Mouse (Mus musculus) midbrain, embryonic 10.5 days (tissue): Measurements from ENCODE around the gene Slc9a4. TPM values are rescaled to one million over a fixed set of nuclear protein-coding genes. Genes with fewer than 3 reads are reported as not detected.
A peak's percentile ranks its signal among the peaks of the same experiment; 100 is the strongest.
"Not testable (repeated sequence)": the region's sequence is repeated elsewhere in the genome, so short reads cannot be mapped to it uniquely, and the experiment has no call there.

Experiments used
- DNase-seq: peaks from one replicate; pipeline ENCODE4 v3.0.0-alpha.2; 2017; ENCODE audit warnings: low spot score
- H3K27ac ChIP-seq: fragments of 300-500 bp; sonication (generic); replicated peaks from 2 replicates; pipeline ENCODE4 v1.5.1; 2016; ENCODE audit warnings: mild to moderate bottlenecking
- H3K27me3 ChIP-seq: fragments of 300-500 bp; sonication (generic); 2 replicates; pipeline ENCODE4 v1.6.1; 2016; ENCODE audit warnings: low read depth, mild to moderate bottlenecking; ENCODE audit not compliant: poor library complexity, severe bottlenecking
- H3K36me3 ChIP-seq: fragments of 300-500 bp; sonication (generic); 2 replicates; pipeline ENCODE4 v1.6.1; 2016; ENCODE audit warnings: mild to moderate bottlenecking, moderate library complexity
- H3K4me1 ChIP-seq: fragments of 300-500 bp; sonication (generic); 2 replicates; pipeline ENCODE4 v1.6.1; 2016
- H3K4me3 ChIP-seq: fragments of 300-500 bp; sonication (generic); 2 replicates; pipeline ENCODE4 v1.5.1; 2016; ENCODE audit warnings: mild to moderate bottlenecking, moderate library complexity
- H3K9me3 ChIP-seq: fragments of 300-500 bp; sonication (generic); replicated peaks from 2 replicates; pipeline ENCODE4 v1.6.1; 2016; ENCODE audit warnings: mild to moderate bottlenecking
- WGBS: fragments of 180-500 bp; shearing (Covaris S2); methylation state at CpG from one replicate; pipeline ENCODE4 v1.1.7; 2016; 5-methylcytosine and 5-hydroxymethylcytosine counted together
- polyA plus RNA-seq: library from polyadenylated mRNA; unstranded; fragments of >200 nt; fragmentation: Nextera tagmentation; extraction: Ambion mirVana; gene quantifications from 2 replicates; pipeline ENCODE4 v1.2.1, GENCODE M21; 2016

The Slc9a4 gene
- not detected in 2 replicates for polyA plus RNA-seq

- H3K4me1 ChIP-seq, result no peaks in the 10 kb centered on the region
- no peaks in the 10 kb centered on the region for H3K9me3 ChIP-seq
- no peak within 1 kb of the TSS for H3K27ac ChIP-seq
- peak; percentile 31 for DNase-seq
- no peaks in the 10 kb centered on the region; the same call in 1 of the 2 replicates for H3K27me3 ChIP-seq
- no peak within 1 kb of the TSS for H3K4me3 ChIP-seq
- 20% methylated on average over 7 of the region's 7 CpGs for WGBS
- H3K36me3 ChIP-seq, result no peaks in the 10 kb centered on the region
Measured at GRCm38 (mm10) chr1:40579784-40580183, at the start of gene Slc9a4. TSS of gene Slc9a4 (plus strand) at chr1:40580081.

- no peak for DNase-seq
- no peaks in the 10 kb centered on the region for H3K36me3 ChIP-seq
- no peak overlapping the region for H3K4me3 ChIP-seq
- H3K27ac ChIP-seq, result no peak overlapping the region
- no peaks in the 10 kb centered on the region for H3K4me1 ChIP-seq
- 77% methylated on average over 5 of the region's 5 CpGs for WGBS
- no peaks in the 10 kb centered on the region for H3K9me3 ChIP-seq
- H3K27me3 ChIP-seq, result no peaks in the 10 kb centered on the region
Measured at GRCm38 (mm10) chr1:40537577-40537976, 42.3 kb upstream of the Slc9a4 start.

GRCm38 (mm10) chr1:40544650-40545049, 35.2 kb upstream of the Slc9a4 start:
- Histone ChIP-seq H3K36me3 (no peaks in the 10 kb centered on the region), H3K27ac (no peak overlapping the region), H3K4me1 (no peaks in the 10 kb centered on the region), H3K9me3 (no peaks in the 10 kb centered on the region), H3K4me3 (no peak overlapping the region), H3K27me3 (no peaks in the 10 kb centered on the region)
- 1% methylated on average over 2 of the region's 2 CpGs for WGBS
- peak; percentile 34 for DNase-seq

GRCm38 (mm10) chr1:40546645-40547044, 33.2 kb upstream of the Slc9a4 start:
- no peaks in the 10 kb centered on the region for H3K4me1 ChIP-seq
- H3K36me3 ChIP-seq, result no peaks in the 10 kb centered on the region
- H3K27me3 ChIP-seq, result no peaks in the 10 kb centered on the region
- H3K4me3 ChIP-seq, result no peak overlapping the region
- no peaks in the 10 kb centered on the region for H3K9me3 ChIP-seq
- DNase-seq, result no peak
- WGBS, result 82% methylated on average over 4 of the region's 4 CpGs
- no peak overlapping the region for H3K27ac ChIP-seq

GRCm38 (mm10) chr1:40547064-40547572, 32.8 kb upstream of the Slc9a4 start:
- H3K9me3 ChIP-seq, result no peaks in the 10 kb centered on the region
- H3K27me3 ChIP-seq, result no peaks in the 10 kb centered on the region
- 79% methylated on average over 11 of the region's 11 CpGs for WGBS
- no peak overlapping the region for H3K27ac ChIP-seq
- H3K4me1 ChIP-seq, result no peaks in the 10 kb centered on the region
- no peak for DNase-seq
- no peaks in the 10 kb centered on the region for H3K36me3 ChIP-seq
- H3K4me3 ChIP-seq, result no peak overlapping the region

- no peak overlapping the region for H3K27ac ChIP-seq
- no peak overlapping the region for H3K4me3 ChIP-seq
- H3K36me3 ChIP-seq, result no peaks in the 10 kb centered on the region
- 79% methylated on average over 10 of the region's 10 CpGs for WGBS
- no peak for DNase-seq
- no peaks in the 10 kb centered on the region for H3K9me3 ChIP-seq
- no peaks in the 10 kb centered on the region for H3K4me1 ChIP-seq
- H3K27me3 ChIP-seq, result no peaks in the 10 kb centered on the region
Measured at GRCm38 (mm10) chr1:40547762-40548161, 32.1 kb upstream of the Slc9a4 start.

GRCm38 (mm10) chr1:40569374-40569773, 10.5 kb upstream of the Slc9a4 start:
- H3K4me3 ChIP-seq, result no peak overlapping the region
- no peak for DNase-seq
- H3K27ac ChIP-seq, result no peak overlapping the region
- no peaks in the 10 kb centered on the region for H3K27me3 ChIP-seq
- H3K9me3 ChIP-seq, result no peaks in the 10 kb centered on the region
- no peaks in the 10 kb centered on the region for H3K36me3 ChIP-seq
- no peaks in the 10 kb centered on the region for H3K4me1 ChIP-seq
- WGBS, result 87% methylated on average over 4 of the region's 4 CpGs

- Histone ChIP-seq H3K27ac (no peak overlapping the region), H3K36me3 (no peaks in the 10 kb centered on the region), H3K27me3 (no peaks in the 10 kb centered on the region; the same call in 1 of the 2 replicates), H3K9me3 (no peaks in the 10 kb centered on the region), H3K4me1 (no peaks in the 10 kb centered on the region), H3K4me3 (no peak overlapping the region)
- WGBS, result 69% methylated on average over 14 of the region's 14 CpGs
- DNase-seq, result no peak
Measured at GRCm38 (mm10) chr1:40580269-40580668, 388 bp downstream of the Slc9a4 start.

GRCm38 (mm10) chr1:40586776-40587175, 6.9 kb downstream of the Slc9a4 start:
- no peak for DNase-seq
- Histone ChIP-seq H3K36me3 (no peaks in the 10 kb centered on the region), H3K27ac (no peak overlapping the region), H3K4me1 (no peaks in the 10 kb centered on the region), H3K27me3 (no peaks in the 10 kb centered on the region), H3K4me3 (no peak overlapping the region), H3K9me3 (no peaks in the 10 kb centered on the region)
- WGBS, result 82% methylated on average over 5 of the region's 5 CpGs

- no peak overlapping the region for H3K4me3 ChIP-seq
- 89% methylated on average over 4 of the region's 4 CpGs for WGBS
- no peaks in the 10 kb centered on the region for H3K36me3 ChIP-seq
- no peak for DNase-seq
- no peaks in the 10 kb centered on the region for H3K4me1 ChIP-seq
- no peaks in the 10 kb centered on the region for H3K27me3 ChIP-seq
- H3K27ac ChIP-seq, result no peak overlapping the region
- no peaks in the 10 kb centered on the region for H3K9me3 ChIP-seq
Measured at GRCm38 (mm10) chr1:40590931-40591330, 11.1 kb downstream of the Slc9a4 start.

- Histone ChIP-seq H3K4me1 (no peaks in the 10 kb centered on the region), H3K4me3 (no peak overlapping the region), H3K36me3 (no peaks in the 10 kb centered on the region), H3K27ac (no peak overlapping the region), H3K9me3 (no peaks in the 10 kb centered on the region), H3K27me3 (no peaks in the 10 kb centered on the region)
- DNase-seq, result no peak
- 73% methylated on average over 5 of the region's 5 CpGs for WGBS
Measured at GRCm38 (mm10) chr1:40597822-40598221, 17.9 kb downstream of the Slc9a4 start.

GRCm38 (mm10) chr1:40599661-40600060, 19.8 kb downstream of the Slc9a4 start:
- not testable (repeated sequence) for H3K9me3 ChIP-seq, H3K4me1 ChIP-seq, H3K27me3 ChIP-seq, H3K4me3 ChIP-seq, H3K27ac ChIP-seq, H3K36me3 ChIP-seq, DNase-seq
- WGBS, result 91% methylated on average over 9 of the region's 9 CpGs

- H3K27ac ChIP-seq, result no peak overlapping the region
- no peaks in the 10 kb centered on the region for H3K27me3 ChIP-seq
- no peaks in the 10 kb centered on the region for H3K9me3 ChIP-seq
- WGBS, result 93% methylated on average over 25 of the region's 25 CpGs
- no peak for DNase-seq
- no peaks in the 10 kb centered on the region for H3K4me1 ChIP-seq
- no peaks in the 10 kb centered on the region for H3K36me3 ChIP-seq
- no peak overlapping the region for H3K4me3 ChIP-seq
Measured at GRCm38 (mm10) chr1:40600394-40601327, 20.8 kb downstream of the Slc9a4 start.
